Mouse (Mus musculus) ES-Bruce4 (cell line): Measurements from ENCODE around the gene Mtf1. TPM values are rescaled to one million over a fixed set of nuclear protein-coding genes. Genes with fewer than 3 reads are reported as not detected.

ENCODE experiments used
- H3K27ac ChIP-seq: 2 replicates; pipeline ENCODE4 v1.5.1; 2012; ENCODE audit warnings: low read length, inconsistent platforms; ENCODE audit not compliant: insufficient read depth
- H3K27me3 ChIP-seq: 2 replicates; pipeline ENCODE4 v1.6.1; 2012; ENCODE audit warnings: mild to moderate bottlenecking, low read length, inconsistent platforms; ENCODE audit not compliant: control insufficient read depth, poor library complexity, insufficient read depth, severe bottlenecking
- H3K36me3 ChIP-seq: 2 replicates; pipeline ENCODE4 v1.6.1; 2012; ENCODE audit warnings: inconsistent platforms, mild to moderate bottlenecking, low read length, moderate library complexity; ENCODE audit not compliant: control insufficient read depth, poor library complexity, insufficient read depth, severe bottlenecking
- H3K4me1 ChIP-seq: one replicate; pipeline ENCODE4 v1.8.1; 2011; ENCODE audit warnings: low read length; ENCODE audit not compliant: control insufficient read depth, insufficient read depth
- H3K4me3 ChIP-seq: 2 replicates; pipeline ENCODE4 v1.5.1; 2011; ENCODE audit warnings: low read depth, mild to moderate bottlenecking, low read length
- H3K9ac ChIP-seq: 2 replicates; pipeline ENCODE4 v1.6.1; 2012; ENCODE audit warnings: low read depth, mild to moderate bottlenecking, inconsistent platforms; ENCODE audit not compliant: poor library complexity, severe bottlenecking
- H3K9me3 ChIP-seq: replicated peaks from 2 replicates; pipeline ENCODE4 v1.6.1; 2012; ENCODE audit warnings: mild to moderate bottlenecking, low read length, inconsistent platforms; ENCODE audit not compliant: control insufficient read depth, poor library complexity, insufficient read depth, severe bottlenecking
- CTCF ChIP-seq: IDR thresholded peaks from one replicate; pipeline ENCODE4 v1.8.1; 2011; ENCODE audit warnings: low read depth, low read length
- EP300 ChIP-seq: IDR thresholded peaks from 2 replicates; pipeline ENCODE4 v1.6.1; 2011; ENCODE audit warnings: low read depth, low read length; ENCODE audit not compliant: insufficient read depth
- POLR2A ChIP-seq: IDR thresholded peaks from one replicate; pipeline ENCODE4 v1.8.1; 2011; ENCODE audit warnings: low read length; ENCODE audit not compliant: insufficient read depth
- polyA plus RNA-seq: library from polyadenylated mRNA; stranded (reverse); fragments of >200 nt; gene quantifications from 2 replicates; pipeline ENCODE4 v1.2.4, GENCODE M21; 2011; ENCODE audit warnings: low read depth; ENCODE audit not compliant: missing spikeins, insufficient read depth, insufficient read length

The Mtf1 gene
- polyA plus RNA-seq, 1 experiment = 16.4 TPM

DNA sequence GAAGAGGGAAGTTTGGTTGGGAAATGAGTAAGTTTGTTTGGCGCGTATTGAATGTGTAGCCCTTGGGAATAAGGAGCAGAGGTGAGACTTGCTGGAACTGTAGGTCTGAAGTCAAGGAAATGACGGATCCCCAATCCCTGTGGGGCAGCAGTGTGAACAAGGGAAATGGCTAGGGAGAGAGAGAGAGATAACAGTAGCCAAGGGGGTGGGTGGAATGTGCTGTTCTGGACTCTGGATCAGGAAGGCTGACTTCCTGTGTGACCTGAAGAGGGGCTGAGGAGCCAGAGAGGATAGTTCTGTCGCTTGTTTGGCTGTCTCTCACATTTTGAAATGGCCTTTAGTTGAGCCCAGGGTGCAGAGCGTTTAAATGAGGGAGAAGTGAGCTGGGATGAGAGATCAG is 6.6 kb downstream of the Mtf1 start:
- Histone ChIP-seq H3K4me3 (no peak overlapping the region), H3K4me1 (no peaks in the 10 kb centered on the region), H3K27me3 (no peaks in the 10 kb centered on the region), H3K9me3 (no peaks in the 10 kb centered on the region), H3K27ac (no peak overlapping the region), H3K9ac (no peak overlapping the region), H3K36me3 (peaks cover 18% of the 10 kb centered on the region)
- TF ChIP-seq CTCF (no peak), POLR2A (no peak), EP300 (no peak)

DNA sequence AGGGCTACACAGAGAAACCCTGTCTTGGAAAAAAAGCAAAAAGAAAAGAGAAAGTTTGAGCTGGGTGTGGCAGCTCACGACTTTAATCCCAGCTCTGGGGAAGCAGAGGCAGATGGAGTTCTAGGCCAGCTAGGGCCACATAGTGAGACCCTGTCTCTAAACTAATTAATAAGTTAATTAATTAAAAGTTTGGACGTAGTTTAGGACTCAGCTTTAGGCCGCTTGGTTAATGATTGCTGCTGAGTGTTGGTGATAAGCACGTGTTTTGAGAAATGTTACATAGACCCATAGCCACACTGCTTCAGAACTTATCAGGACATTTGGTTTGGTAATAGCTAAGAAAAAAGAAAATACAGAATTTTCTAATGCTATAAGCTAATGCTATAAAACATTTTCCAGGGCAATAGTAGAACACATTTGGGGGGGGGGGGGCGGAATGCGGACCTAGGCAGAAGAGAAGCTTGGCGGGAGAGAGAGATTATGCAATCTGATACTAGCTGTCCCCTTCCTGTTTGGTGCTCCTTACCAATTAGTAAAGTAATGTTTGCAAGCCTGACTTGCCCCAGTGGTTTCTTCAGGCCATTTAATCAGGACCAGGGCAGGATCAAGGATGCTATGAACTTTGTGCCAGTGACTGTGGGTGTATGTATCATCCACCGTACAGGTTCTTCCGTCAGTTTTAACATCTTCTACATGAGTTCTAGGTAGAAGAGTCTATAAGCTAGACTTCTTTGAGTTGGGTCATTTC is 7.4 kb downstream of the Mtf1 start:
- no peaks in the 10 kb centered on the region for H3K4me1 ChIP-seq
- no peaks in the 10 kb centered on the region for H3K27me3 ChIP-seq
- no peak overlapping the region for H3K27ac ChIP-seq
- no peak overlapping the region for H3K9ac ChIP-seq
- H3K9me3 ChIP-seq = no peaks in the 10 kb centered on the region
- TF ChIP-seq EP300 (no peak), CTCF (no peak), POLR2A (no peak)
- H3K4me3 ChIP-seq = no peak overlapping the region
- peaks cover 18% of the 10 kb centered on the region for H3K36me3 ChIP-seq

DNA sequence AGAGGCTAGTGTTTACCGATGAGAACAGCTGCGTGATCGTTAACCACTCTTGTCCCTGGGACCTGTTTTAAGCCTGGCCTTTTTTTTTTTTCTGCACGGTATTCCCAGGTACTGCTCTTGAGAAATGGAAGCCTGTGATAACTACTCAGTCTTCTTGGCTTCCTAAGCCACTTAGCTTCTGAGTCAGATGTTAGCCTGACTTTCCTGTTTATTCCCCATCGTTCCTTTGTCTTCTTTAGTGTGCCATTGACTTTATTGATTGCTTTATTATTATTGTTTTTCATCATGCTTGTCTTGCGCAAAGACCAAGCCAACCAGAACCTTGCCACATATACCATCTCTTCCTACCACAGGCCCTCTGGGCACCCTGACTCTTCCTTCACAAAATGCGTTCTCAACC is 8.2 kb downstream of the Mtf1 start:
- Histone ChIP-seq H3K36me3 (peaks cover 13% of the 10 kb centered on the region), H3K27ac (no peak overlapping the region), H3K4me3 (no peak overlapping the region), H3K27me3 (no peaks in the 10 kb centered on the region), H3K9ac (no peak overlapping the region), H3K9me3 (no peaks in the 10 kb centered on the region), H3K4me1 (no peaks in the 10 kb centered on the region)
- no peak for TF ChIP-seq POLR2A
- no peak for TF ChIP-seq EP300
- TF ChIP-seq CTCF = no peak

DNA sequence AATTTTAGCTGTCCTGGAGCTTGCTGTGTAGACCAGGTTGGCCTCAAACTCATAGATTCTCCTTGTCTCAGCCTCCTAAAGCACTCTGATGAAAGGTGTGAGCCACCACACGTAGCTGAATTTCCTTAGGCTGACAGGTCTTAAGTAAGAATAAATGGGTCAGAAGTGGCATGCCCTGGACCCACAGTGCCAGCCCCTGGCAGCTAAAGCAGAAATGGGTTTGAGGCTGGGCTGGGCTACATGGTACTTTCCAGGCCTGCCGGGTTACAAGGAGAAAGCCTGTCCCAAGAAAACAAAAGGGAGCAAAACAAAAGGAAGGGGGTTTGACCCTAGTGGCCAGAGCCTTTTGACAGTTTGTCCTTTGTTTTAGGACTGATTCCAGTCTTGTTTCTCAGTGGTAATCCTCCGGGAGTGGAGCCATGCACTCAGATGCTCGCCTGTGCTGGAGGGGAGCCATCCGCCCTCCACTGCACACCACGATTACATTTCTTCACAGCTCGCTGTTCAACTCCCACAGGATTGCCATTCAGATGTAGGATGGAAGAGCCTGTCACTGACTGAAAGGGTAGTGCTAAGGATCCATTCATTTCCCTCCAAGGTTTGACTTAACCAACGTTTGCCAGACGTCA is 9.6 kb downstream of the Mtf1 start:
- Histone ChIP-seq H3K4me1 (no peaks in the 10 kb centered on the region), H3K4me3 (no peak overlapping the region), H3K27ac (no peak overlapping the region), H3K9ac (no peak overlapping the region), H3K36me3 (peaks cover 2% of the 10 kb centered on the region; the same call in 1 of the 2 replicates), H3K27me3 (no peaks in the 10 kb centered on the region), H3K9me3 (no peaks in the 10 kb centered on the region)
- TF ChIP-seq EP300 (no peak), CTCF (no peak), POLR2A (no peak)

DNA sequence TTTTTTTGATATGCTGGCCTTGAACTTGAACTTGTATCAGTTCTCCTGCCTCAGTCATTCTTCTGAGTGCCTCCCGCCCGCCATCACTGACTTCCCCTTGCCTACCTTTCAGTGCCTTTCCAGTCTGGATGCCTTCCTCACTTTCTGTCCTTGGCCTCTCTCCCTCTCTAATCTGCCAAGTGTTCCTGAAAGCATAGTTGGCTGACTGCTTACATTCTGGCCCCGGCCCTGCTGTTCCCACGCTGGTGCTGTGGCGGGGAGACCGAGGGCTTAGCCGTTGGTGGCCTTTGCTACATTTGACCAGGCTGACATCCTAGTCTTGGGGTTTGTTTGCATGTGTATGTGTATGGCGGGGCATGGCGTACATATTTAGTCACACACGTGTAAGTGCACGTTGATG is 14.0 kb downstream of the Mtf1 start:
- Histone ChIP-seq H3K27ac (no peak overlapping the region), H3K4me3 (no peak overlapping the region), H3K4me1 (no peaks in the 10 kb centered on the region), H3K9me3 (no peaks in the 10 kb centered on the region), H3K27me3 (no peaks in the 10 kb centered on the region), H3K36me3 (no peaks in the 10 kb centered on the region), H3K9ac (no peak overlapping the region)
- TF ChIP-seq EP300 (no peak), CTCF (no peak), POLR2A (no peak)

DNA sequence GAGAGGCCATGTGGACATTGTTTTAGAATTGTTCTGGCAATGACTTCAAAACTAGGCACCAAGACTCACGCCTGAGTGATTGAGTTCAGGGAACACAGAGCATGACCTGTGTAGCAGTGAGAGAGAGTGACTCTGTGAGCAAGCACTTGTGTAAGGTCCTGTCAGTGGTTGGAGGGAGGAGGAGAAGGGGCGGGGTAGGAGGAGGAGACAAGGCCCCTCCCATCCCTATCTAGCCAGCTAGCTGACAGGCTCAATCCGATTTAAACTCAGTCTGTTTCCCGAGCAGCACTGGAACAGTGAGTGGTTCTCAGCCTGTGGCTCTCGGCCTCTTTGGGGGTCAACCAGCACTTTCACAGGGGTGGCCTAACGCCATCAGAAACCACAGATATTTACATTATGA is 15.9 kb downstream of the Mtf1 start:
- no peak for TF ChIP-seq CTCF
- TF ChIP-seq EP300 = no peak
- no peak for TF ChIP-seq POLR2A
- no peaks in the 10 kb centered on the region for H3K4me1 ChIP-seq
- H3K27ac ChIP-seq = no peak overlapping the region
- H3K36me3 ChIP-seq = 0 out of 2 replicates have a peak, but pooled peaks cover 3% of the 10 kb centered on the region
- no peak overlapping the region for H3K9ac ChIP-seq
- no peak overlapping the region for H3K4me3 ChIP-seq
- H3K27me3 ChIP-seq = no peaks in the 10 kb centered on the region
- no peaks in the 10 kb centered on the region for H3K9me3 ChIP-seq
